Mouse (Mus musculus) kidney, adult 2 months (tissue): ENCODE results near the gene Prkd2.

Experiments
- CTCF ChIP-seq: fragments of 200-500 bp; conservative IDR thresholded peaks from 2 replicates; pipeline ENCODE4 v1.5.1; 2011; ENCODE audit warnings: low read depth, mild to moderate bottlenecking, control low read depth, low read length, moderate library complexity, mixed read lengths; ENCODE audit not compliant: insufficient read depth, insufficient read length
- POLR2A ChIP-seq: fragments of 200-500 bp; IDR thresholded peaks from one replicate; pipeline ENCODE4 v1.6.1; 2011; ENCODE audit warnings: low read depth, low read length, control low read depth

DNA sequence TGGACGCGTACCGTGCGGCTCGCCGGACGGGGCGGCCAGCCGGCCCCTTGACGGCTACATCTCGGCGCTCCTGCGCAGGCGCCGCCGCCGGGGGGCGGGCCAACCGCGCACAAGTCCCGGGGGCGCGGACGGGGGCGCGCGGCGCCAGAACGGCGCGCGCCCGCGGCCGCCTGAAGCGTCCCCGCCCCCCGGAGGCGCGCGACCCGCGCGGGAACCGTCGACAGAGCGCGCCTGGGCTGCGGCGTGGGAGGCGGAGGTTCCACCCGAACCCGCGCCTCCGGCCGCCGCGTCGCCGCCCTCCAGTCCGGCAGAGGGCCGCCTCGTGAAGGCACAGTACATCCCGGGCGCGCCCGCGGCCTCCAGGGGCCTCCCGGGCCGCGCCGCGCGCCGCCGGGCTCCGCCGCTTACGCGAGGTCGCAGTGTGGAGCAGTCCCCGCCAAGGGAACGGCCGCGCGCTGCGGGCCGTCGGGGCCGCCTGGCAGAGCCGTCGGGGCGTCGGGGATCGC is 42.6 kb downstream of the Prkd2 start:
- no peak for TF ChIP-seq CTCF
- no peak for TF ChIP-seq POLR2A
